Mouse (Mus musculus) brain, embryonic 18.5 days (tissue): ENCODE results near the gene Copz1.
A peak's percentile ranks its signal among the peaks of the same experiment; 100 is the strongest.

Source experiments
- DNase-seq: peaks from one replicate; pipeline ENCODE4 v3.0.0-alpha.2; 2012; ENCODE audit warnings: low read depth, low spot score

Gene Copz1

DNA sequence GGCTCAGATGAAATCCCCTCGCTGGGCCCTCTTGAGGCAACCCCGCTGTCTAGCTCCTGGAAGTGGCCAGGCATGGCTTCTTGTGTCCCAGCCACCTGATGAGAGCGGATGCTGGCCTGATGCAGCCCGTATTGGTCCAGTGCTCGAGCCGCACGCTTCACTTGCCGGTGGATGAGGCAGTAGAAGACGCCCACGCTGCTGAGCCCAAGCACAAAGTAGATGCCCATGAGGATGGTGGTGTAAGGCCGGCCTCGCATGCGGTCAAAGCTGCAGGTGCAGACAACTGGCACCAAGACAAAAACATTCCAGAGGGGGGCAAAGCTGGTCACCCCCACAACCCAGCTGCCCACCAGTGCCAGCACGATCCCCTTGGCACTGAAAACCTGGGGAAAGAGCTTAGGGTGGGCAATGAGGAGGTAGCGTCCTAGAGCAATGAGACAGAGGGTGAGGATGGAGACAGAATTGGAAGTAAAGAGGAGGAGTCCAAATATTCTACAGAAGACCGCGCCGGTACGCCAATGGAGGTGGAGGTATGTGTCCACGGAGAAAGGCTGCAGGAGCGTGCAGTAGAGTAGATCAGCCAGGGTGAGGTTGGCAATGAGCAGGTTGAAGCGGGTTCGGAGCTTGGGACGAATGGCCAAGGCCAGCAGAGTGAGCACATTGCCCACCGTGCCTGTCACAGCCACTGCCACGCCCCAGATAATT, 36.5 kb downstream of the Copz1 start:
- DNase-seq: no peak

DNA sequence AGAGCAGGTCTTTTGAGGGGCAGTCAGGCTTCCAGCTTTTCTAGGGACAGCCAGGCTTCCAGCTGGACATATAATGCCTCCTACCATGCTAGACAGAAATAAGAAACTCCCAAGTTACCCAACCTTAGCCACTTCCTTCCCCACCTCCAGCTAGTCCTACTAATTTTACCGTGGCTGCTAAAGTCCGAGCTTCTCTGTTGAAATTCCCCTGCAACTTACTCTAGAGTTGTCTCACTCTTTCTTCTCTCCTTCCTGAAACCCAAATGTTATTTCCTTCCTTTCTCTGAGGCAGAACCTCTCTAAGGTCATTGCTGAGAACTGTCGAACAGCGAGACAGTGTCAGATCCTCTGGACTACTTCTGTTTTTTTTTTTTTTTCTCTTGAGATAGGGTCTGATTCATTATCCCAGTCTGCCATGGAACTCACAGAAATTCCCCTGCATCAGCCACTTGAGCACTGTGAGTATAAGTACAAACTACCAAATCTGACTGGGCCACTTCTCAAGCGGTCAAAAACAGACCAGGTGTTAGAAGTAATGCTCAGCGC, 37.9 kb downstream of the Copz1 start, which contains the start of gene Gpr84:
Gene Gpr84 (minus strand): TSS at position 248 of the 546 bp plus-strand sequence.
- DNase-seq: no peak

DNA sequence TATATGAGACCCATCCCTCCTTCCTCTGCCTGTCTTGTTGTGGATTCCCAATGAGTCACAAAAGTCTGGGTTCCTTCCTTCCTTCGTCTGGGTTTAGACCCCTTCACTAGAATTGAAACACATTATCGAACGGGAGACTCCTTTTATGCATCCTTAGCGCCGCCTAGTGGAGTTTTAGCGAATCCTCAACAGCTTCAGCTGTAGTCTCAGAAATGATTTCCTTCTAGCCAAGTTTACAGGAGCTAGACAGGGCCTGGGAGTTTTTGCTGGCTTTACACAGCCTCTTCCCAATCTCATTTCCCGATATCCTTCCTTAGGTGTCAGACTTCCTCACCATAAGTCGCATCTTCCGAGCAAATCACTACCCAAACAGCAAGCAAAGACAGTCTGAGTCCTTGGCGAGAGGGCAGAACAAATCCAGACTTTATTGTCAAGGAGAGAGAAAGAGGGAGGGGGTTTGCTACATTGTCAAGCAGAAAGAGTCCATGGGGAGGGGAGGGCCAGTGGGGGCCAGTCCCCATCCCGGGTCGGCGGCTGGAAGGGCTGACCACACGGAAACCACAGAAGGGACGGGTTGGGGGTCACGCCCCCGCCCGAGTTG, 41.1 kb downstream of the Copz1 start:
- peak; percentile 65 for DNase-seq

- no peak for DNase-seq
These were observed 41.7 kb downstream of the Copz1 start for GRCm38 (mm10) chr15:103314181-103314580.

GRCm38 (mm10) chr15:103315011-103315502, 42.5 kb downstream of the Copz1 start:
- no peak for DNase-seq

DNA sequence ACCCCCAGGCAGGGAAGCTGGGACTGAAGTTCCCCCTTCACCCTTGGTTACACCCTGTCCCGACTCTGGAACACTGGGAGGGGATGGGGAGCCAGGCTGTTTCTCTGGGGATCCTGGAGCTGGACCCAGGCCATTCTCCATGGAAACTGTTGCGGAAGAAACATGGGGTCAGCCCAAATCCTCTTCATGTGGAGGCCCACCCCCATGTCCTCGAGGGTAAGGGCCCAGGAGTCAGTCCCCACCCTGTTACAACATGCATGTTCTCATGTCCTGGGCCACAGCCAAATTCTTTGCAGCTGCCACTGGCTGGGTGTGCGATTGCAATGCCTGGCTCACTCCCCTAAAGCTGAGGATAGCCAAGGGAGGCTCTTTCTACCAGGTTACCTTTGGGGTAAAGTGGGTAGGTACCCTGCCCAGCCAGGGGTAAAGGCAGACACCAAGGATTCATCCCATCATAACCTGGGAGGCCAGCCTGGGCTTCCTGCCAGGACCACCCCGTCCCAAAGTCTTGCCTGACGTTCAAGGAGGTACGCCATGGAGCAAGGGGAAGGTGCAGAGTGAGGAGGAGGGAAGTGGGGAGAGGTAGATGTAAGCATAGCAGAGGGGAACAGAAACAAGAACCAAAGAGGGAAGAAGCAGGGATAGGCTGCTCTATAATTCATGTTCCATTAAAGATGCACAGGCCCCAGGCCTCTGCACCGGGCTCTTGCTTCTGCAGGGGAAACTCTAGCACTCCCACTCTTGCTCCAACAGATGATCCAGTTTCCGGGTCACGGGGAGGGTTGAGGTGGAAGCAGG, 43.7 kb downstream of the Copz1 start:
- DNase-seq: no peak

DNA sequence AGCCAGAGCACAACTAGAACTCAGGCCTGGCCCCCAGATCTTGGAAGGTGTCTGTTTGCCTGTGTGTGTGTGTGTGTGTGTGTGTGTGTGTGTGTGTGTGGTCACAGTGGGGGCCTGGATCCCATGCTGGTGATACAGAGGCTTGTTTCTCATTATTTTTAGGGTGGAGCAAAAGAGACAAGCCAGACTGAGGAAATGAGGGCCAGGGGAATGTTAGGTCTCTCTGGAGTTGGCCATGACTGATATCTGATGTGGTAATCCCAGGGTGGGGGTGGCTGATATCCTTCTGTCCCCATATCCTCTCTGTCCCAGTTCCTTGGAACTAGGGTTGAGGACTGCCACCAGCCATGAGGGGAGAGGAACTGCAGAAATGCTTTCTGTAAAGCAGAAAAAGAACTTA, 44.6 kb downstream of the Copz1 start:
- no peak for DNase-seq

GRCm38 (mm10) chr15:103317731-103318130, 45.2 kb downstream of the Copz1 start:
- no peak for DNase-seq

DNA sequence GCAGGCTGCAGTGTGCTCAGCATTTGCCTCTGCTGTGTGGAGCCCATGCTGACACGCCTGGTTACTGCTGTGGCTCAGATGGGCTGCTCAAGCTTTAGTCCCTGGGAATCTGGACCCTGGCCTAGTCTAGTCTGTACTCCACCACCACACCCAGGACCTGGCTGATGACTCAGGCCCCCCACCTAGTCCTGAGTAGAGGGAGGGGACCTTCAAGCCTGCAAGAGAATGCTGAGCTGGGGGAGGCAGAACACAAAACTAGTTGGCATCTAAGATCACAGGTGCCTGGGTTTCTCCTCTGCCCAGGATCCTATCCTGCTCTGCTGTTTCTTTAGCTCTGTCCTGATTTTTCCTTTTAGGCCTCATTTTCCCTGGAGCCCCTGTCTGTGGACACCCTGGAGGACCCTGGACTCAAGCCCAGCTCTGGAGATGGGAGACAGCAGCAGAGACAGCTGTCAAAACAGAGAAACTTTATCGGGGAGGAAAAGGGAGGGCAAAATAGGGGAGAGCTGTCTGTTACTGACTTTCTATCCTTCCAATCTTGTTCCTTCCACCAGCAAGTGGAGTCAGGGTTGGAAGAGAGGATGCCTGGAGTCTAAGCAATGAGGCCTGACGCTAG, 45.8 kb downstream of the Copz1 start:
- DNase-seq: no peak

DNA sequence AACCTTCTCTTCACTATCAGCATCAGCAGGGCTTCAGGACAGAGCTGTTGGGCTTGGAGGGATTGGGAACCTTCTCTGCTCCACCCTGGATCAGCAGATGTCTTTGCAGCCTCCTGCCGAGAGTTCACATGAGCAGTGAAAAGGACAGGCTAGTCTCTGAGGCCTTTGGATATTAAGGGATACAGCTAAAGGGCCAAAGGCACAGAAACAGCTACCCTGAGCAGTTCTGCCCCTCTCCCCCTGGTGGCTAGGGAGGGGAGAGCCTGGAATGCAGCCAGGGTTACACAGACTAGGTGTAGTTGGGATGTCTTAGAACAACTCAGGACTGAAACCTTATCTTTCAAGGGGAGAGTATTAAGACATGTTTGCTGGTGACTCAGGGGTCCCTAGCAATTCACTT, 48.6 kb downstream of the Copz1 start:
- no peak for DNase-seq

GRCm38 (mm10) chr15:103322396-103322795, 49.9 kb downstream of the Copz1 start:
- DNase-seq: no peak

- no peak for DNase-seq
These were observed 50.5 kb downstream of the Copz1 start for GRCm38 (mm10) chr15:103323070-103323454.

- peak; percentile 69 for DNase-seq
These were observed 51.1 kb downstream of the Copz1 start for GRCm38 (mm10) chr15:103323455-103324247.

- DNase-seq: no peak
These were observed 60.6 kb downstream of the Copz1 start for GRCm38 (mm10) chr15:103333081-103333615.

DNA sequence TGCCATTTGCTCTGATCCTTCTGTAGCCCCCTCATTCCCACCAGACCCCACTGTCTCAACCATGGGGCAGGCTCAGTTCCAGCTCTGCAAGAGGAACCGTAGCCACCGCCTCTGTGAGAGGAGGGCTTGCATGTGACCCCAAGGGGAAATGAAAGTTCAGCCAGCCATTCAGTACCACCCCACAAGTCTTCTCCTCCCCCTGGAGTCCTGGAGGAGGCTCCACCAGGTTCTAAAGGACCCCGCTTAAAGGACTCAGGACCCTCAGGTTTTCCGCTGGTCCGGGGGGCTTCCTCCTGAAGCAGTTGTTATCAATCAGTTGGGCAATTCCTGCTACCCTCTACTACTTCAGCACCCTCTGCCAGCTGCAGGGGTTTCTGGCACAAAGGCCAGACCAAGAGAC, 61.2 kb downstream of the Copz1 start:
- no peak for DNase-seq

- DNase-seq: no peak
These were observed 61.7 kb downstream of the Copz1 start for GRCm38 (mm10) chr15:103334194-103334593.

DNA sequence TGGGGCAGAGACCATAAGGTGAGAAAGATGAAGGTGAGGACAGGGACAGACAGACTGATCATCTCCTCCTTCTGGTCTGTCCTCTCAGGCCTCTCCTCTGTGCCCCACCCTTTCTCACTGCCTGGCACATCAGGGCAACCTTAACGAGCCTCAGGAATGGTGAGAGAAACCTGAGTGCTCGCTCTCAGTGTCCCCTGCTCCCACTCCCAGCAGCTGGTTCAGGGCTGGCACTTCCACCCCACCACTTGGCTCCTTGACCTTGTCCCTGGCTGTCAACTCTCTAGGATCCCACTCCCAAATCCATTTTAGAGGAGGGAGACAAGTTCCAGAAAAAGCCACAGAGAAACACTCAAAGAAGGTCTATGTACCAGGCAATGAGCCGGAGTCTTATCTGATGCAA, 62.5 kb downstream of the Copz1 start:
- DNase-seq: no peak

DNA sequence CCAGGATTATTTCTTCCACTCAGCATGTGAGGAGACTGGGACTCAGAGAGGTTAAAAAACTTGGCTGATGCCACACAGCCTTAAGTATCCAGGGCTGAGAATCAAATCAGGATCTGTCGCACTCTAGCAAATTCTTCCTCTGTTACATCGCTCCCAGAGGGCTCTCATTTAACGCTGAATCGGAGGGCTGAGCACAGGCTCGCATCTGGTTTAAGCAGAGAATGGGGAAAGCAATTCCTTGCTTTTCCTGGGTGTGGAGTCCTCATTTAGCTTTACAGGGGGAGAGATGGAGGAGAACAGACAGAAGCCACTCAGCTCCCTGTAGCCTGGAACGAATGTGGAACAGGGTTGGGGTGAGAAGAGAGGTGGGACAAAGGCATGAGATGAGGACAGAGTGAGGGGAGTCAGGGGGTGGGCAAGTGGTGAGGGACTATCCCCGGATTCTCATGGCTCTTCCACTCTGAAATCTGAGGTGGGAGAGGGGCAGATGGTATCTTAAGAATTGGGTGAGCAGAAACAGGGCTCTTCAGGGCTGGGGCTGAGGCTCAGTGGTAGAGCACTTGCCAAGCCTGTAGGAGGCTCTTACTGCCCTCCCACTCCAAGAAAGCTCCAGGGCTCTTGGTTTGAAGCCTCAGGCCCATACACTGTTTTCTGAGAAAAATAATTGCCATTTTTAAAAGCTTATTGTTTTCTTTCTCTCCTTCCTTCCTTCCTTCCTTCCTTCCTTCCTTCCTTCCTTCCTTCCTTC, 63.1 kb downstream of the Copz1 start:
- DNase-seq: no peak

- no peak for DNase-seq
These were observed 64.6 kb downstream of the Copz1 start for GRCm38 (mm10) chr15:103336996-103337667.
